Mouse (Mus musculus) bone marrow, adult 2 months (tissue): ENCODE results near the gene Fgfr2.

Experiments used
- CTCF ChIP-seq: fragments of 200-500 bp; IDR thresholded peaks from 2 replicates; pipeline ENCODE4 v1.5.1; 2011; ENCODE audit warnings: low read length, control low read depth; ENCODE audit not compliant: control insufficient read depth, insufficient read depth
- POLR2A ChIP-seq: fragments of 200-500 bp; IDR thresholded peaks from 2 replicates; pipeline ENCODE4 v1.6.1; 2011; ENCODE audit warnings: low read depth, mild to moderate bottlenecking, control low read depth, low read length, borderline replicate concordance; ENCODE audit not compliant: control insufficient read depth

DNA sequence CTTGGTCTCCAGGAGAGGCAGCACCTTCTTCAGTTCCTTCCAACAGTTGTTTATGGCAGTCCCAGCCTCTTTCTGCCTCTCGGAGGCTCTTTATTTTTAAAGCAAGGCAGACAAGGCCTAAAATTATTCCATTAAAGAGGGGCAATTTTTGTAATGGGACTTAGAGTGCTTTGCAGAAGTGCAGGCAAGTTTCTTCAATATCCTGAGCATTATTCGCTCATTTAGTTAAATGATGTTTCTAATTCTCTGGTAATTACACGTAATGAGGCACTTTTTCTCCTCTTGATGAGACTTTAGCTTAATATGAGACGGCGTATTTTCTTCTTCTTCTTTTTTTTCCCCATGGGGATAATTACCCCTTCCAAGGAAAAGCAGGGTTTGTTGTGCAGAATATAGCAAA is 1537.6 kb downstream of the Fgfr2 start:
- TF ChIP-seq CTCF (no peak), POLR2A (no peak)
